Mouse (Mus musculus) cortical plate, adult 2 months (tissue): ENCODE data around the gene Trak1. TPM values are rescaled to one million over a fixed set of nuclear protein-coding genes. Genes with fewer than 3 reads are reported as not detected.

Experiments
- H3K27ac ChIP-seq: fragments of 200-500 bp; 2 replicates; pipeline ENCODE4 v1.5.1; 2012; ENCODE audit warnings: low read length, control low read depth, inconsistent platforms; ENCODE audit not compliant: insufficient read depth
- H3K4me1 ChIP-seq: fragments of 200-500 bp; 2 replicates; pipeline ENCODE4 v1.6.1; 2011; ENCODE audit warnings: low read length; ENCODE audit not compliant: control insufficient read depth, insufficient read depth
- H3K4me3 ChIP-seq: fragments of 200-500 bp; 2 replicates; pipeline ENCODE4 v1.5.1; 2011; ENCODE audit warnings: mild to moderate bottlenecking, low read length, control low read depth; ENCODE audit not compliant: insufficient read depth
- CTCF ChIP-seq: fragments of 200-500 bp; IDR thresholded peaks from 2 replicates; pipeline ENCODE4 v1.5.1; 2011; ENCODE audit warnings: mild to moderate bottlenecking, control low read depth, low read length; ENCODE audit not compliant: insufficient read depth; ENCODE audit errors: extremely low read depth
- POLR2A ChIP-seq: fragments of 200-500 bp; IDR thresholded peaks from 2 replicates; pipeline ENCODE4 v1.6.1; 2011; ENCODE audit warnings: mild to moderate bottlenecking, low read length, control low read depth; ENCODE audit not compliant: insufficient read depth; ENCODE audit errors: extremely low read depth
- polyA plus RNA-seq: library from polyadenylated mRNA; depleted of rRNA; stranded (reverse); fragments of >200 nt; gene quantifications from 2 replicates; pipeline ENCODE4 v1.2.3, GENCODE M21; 2012

The Trak1 gene
- polyA plus RNA-seq, 1 experiment = 139 TPM

- TF ChIP-seq CTCF = no peak
- peak; percentile 9; the same call in 1 of the 2 replicates for TF ChIP-seq POLR2A
- H3K4me3 ChIP-seq = no peak overlapping the region
- peak overlapping the region; percentile 74 for H3K27ac ChIP-seq
- peaks cover 13% of the 10 kb centered on the region for H3K4me1 ChIP-seq
Measured at GRCm38 (mm10) chr9:121360327-121360954, 63.1 kb downstream of the Trak1 start.

- Histone ChIP-seq H3K4me3 (no peak overlapping the region), H3K4me1 (peaks cover 10% of the 10 kb centered on the region), H3K27ac (peak overlapping the region; percentile 74)
- TF ChIP-seq POLR2A = peak; percentile 22; the same call in 1 of the 2 replicates
- no peak for TF ChIP-seq CTCF
Measured at GRCm38 (mm10) chr9:121361010-121361409, 63.7 kb downstream of the Trak1 start.

GRCm38 (mm10) chr9:121363932-121364331 is 66.6 kb downstream of the Trak1 start:
- Histone ChIP-seq H3K4me1 (peaks cover 10% of the 10 kb centered on the region), H3K4me3 (no peak overlapping the region), H3K27ac (no peak overlapping the region)
- no peak for TF ChIP-seq POLR2A
- TF ChIP-seq CTCF = no peak

GRCm38 (mm10) chr9:121366135-121366863 is 69.0 kb downstream of the Trak1 start:
- TF ChIP-seq CTCF (no peak), POLR2A (no peak)
- Histone ChIP-seq H3K4me1 (peaks cover 13% of the 10 kb centered on the region), H3K4me3 (peak overlapping the region; percentile 47; the same call in 1 of the 2 replicates), H3K27ac (peak overlapping the region; percentile 80)

- TF ChIP-seq POLR2A (no peak), CTCF (no peak)
- Histone ChIP-seq H3K27ac (peak overlapping the region; percentile 78; the same call in 1 of the 2 replicates), H3K4me3 (peak overlapping the region; percentile 47), H3K4me1 (peaks cover 15% of the 10 kb centered on the region)
Measured at GRCm38 (mm10) chr9:121366864-121367245, 69.6 kb downstream of the Trak1 start.

- Histone ChIP-seq H3K4me1 (peaks cover 23% of the 10 kb centered on the region), H3K27ac (no peak overlapping the region), H3K4me3 (no peak overlapping the region)
- TF ChIP-seq POLR2A (no peak), CTCF (no peak)
Measured at GRCm38 (mm10) chr9:121369573-121369972, 72.3 kb downstream of the Trak1 start.

GRCm38 (mm10) chr9:121371346-121371891 is 74.1 kb downstream of the Trak1 start:
- no peak for TF ChIP-seq CTCF
- TF ChIP-seq POLR2A = peak; percentile 37; the same call in 1 of the 2 replicates
- Histone ChIP-seq H3K4me1 (peaks cover 20% of the 10 kb centered on the region), H3K27ac (peak overlapping the region; percentile 75; the same call in 1 of the 2 replicates)

GRCm38 (mm10) chr9:121371946-121372646 is 74.8 kb downstream of the Trak1 start:
- peak overlapping the region; percentile 75; the same call in 1 of the 2 replicates for H3K27ac ChIP-seq
- TF ChIP-seq POLR2A (no peak), CTCF (no peak)
- peaks cover 20% of the 10 kb centered on the region for H3K4me1 ChIP-seq
- peak overlapping the region; percentile 7; the same call in 1 of the 2 replicates for H3K4me3 ChIP-seq

More at GRCm38 (mm10) chr9:121371346-121371891, 74.1 kb downstream of the Trak1 start:
- peak overlapping the region; percentile 7 for H3K4me3 ChIP-seq

- H3K4me3 ChIP-seq = no peak overlapping the region
- peaks cover 20% of the 10 kb centered on the region for H3K4me1 ChIP-seq
- TF ChIP-seq POLR2A = no peak
- TF ChIP-seq CTCF = no peak
- 0 out of 2 replicates have a peak overlapping the region, but pooled peaks have one; percentile 26 for H3K27ac ChIP-seq
Measured at GRCm38 (mm10) chr9:121373107-121373506, 75.8 kb downstream of the Trak1 start.
